Mouse (Mus musculus): ENCODE results near the gene Megf11.
"Not testable (repeated sequence)": the region's sequence is repeated elsewhere in the genome, so short reads cannot be mapped to it uniquely, and the experiment has no call there.

DNA sequence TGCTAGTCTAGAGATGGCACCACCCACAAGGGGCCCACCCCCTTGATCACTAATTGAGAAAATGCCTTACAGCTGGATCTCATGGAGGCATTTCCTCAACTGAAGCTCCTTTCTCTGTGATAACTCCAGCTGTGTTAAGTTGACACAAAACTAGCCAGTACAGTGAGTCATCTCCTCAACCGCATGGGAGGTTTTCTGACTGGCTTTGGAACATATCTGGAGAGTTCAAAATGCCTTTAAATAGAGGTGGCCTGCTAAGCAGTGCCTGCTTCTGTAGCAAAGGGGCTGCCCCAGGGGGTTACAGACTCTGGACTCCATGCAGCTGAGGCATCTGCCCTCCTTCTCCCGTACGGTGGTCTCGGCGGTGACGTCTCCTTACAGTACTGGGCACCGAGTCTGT is 92.0 kb downstream of the Megf11 start:
- TF ChIP-seq EP300 (IDR thresholded peaks at IDR 0.05; ENCODE audit: insufficient read depth, low read depth, low read length); CTCF (IDR thresholded peaks at IDR 0.05): not testable (repeated sequence)
